Mouse (Mus musculus): ENCODE data around the gene Ncapg. TPM values are rescaled to one million over a fixed set of nuclear protein-coding genes. Genes with fewer than 3 reads are reported as not detected.
"Not testable (repeated sequence)": the region's sequence is repeated elsewhere in the genome, so short reads cannot be mapped to it uniquely, and the experiment has no call there.

The Ncapg gene
- total RNA-seq (2015; ENCODE audit: low replicate concordance): 28.8 and 46.0 TPM in 2 replicates
- 49.6 and 56.6 TPM in 2 replicates for total RNA-seq (2017; ENCODE audit: low replicate concordance)

GRCm38 (mm10) chr5:45669598-45670279 is at the start of gene Ncapg:
Gene Ncapg (plus strand): TSS chr5:45669919.
- peak; percentile 98 for ATAC-seq (replicated peaks; ENCODE audit: low FRiP score, poor library complexity, severe bottlenecking)

GRCm38 (mm10) chr5:45621511-45621910 is 48.2 kb upstream of the Ncapg start:
- no peak for ATAC-seq (replicated peaks; ENCODE audit: low FRiP score, poor library complexity, severe bottlenecking)

GRCm38 (mm10) chr5:45627771-45628170 is 41.9 kb upstream of the Ncapg start:
- ATAC-seq (replicated peaks; ENCODE audit: low FRiP score, poor library complexity, severe bottlenecking): no peak

- ATAC-seq (replicated peaks; ENCODE audit: low FRiP score, poor library complexity, severe bottlenecking): no peak
These were observed 40.2 kb upstream of the Ncapg start for GRCm38 (mm10) chr5:45629470-45629869.

- ATAC-seq (replicated peaks; ENCODE audit: low FRiP score, poor library complexity, severe bottlenecking): no peak
These were observed 31.3 kb upstream of the Ncapg start for GRCm38 (mm10) chr5:45638378-45638777.

- ATAC-seq (replicated peaks; ENCODE audit: low FRiP score, poor library complexity, severe bottlenecking): no peak
These were observed 30.7 kb upstream of the Ncapg start, which contains the start of gene Fam184b for GRCm38 (mm10) chr5:45638806-45639714. Gene Fam184b (minus strand): TSS chr5:45639614.

GRCm38 (mm10) chr5:45639715-45640092 is 30.0 kb upstream of the Ncapg start:
- no peak for ATAC-seq (replicated peaks; ENCODE audit: low FRiP score, poor library complexity, severe bottlenecking)

- ATAC-seq (replicated peaks; ENCODE audit: low FRiP score, poor library complexity, severe bottlenecking): no peak
These were observed 18.6 kb upstream of the Ncapg start for GRCm38 (mm10) chr5:45651026-45651703.

GRCm38 (mm10) chr5:45658406-45658805 is 11.3 kb upstream of the Ncapg start:
- not testable (repeated sequence) for ATAC-seq (replicated peaks; ENCODE audit: low FRiP score, poor library complexity, severe bottlenecking)

- ATAC-seq (replicated peaks; ENCODE audit: low FRiP score, poor library complexity, severe bottlenecking): no peak
These were observed 1.4 kb upstream of the Ncapg start for GRCm38 (mm10) chr5:45668324-45668723.

GRCm38 (mm10) chr5:45668831-45669230 is 888 bp upstream of the Ncapg start:
- 0 out of 2 replicates have a peak, but pooled peaks have one; percentile 16 for ATAC-seq (replicated peaks; ENCODE audit: low FRiP score, poor library complexity, severe bottlenecking)

GRCm38 (mm10) chr5:45669234-45669597 is 503 bp upstream of the Ncapg start:
- peak; percentile 54 for ATAC-seq (replicated peaks; ENCODE audit: low FRiP score, poor library complexity, severe bottlenecking)

GRCm38 (mm10) chr5:45670280-45670670 is 556 bp downstream of the Ncapg start:
- peak; percentile 6; the same call in 1 of the 2 replicates for ATAC-seq (replicated peaks; ENCODE audit: low FRiP score, poor library complexity, severe bottlenecking)

GRCm38 (mm10) chr5:45670894-45671494 is 1.3 kb downstream of the Ncapg start:
- no peak for ATAC-seq (replicated peaks; ENCODE audit: low FRiP score, poor library complexity, severe bottlenecking)

GRCm38 (mm10) chr5:45675032-45675431 is 5.3 kb downstream of the Ncapg start:
- no peak for ATAC-seq (replicated peaks; ENCODE audit: low FRiP score, poor library complexity, severe bottlenecking)

GRCm38 (mm10) chr5:45677639-45678038 is 7.9 kb downstream of the Ncapg start:
- ATAC-seq (replicated peaks; ENCODE audit: low FRiP score, poor library complexity, severe bottlenecking): no peak

GRCm38 (mm10) chr5:45679955-45680354 is 10.2 kb downstream of the Ncapg start:
- no peak for ATAC-seq (replicated peaks; ENCODE audit: low FRiP score, poor library complexity, severe bottlenecking)

GRCm38 (mm10) chr5:45683388-45683787 is 13.7 kb downstream of the Ncapg start:
- ATAC-seq (replicated peaks; ENCODE audit: low FRiP score, poor library complexity, severe bottlenecking): no peak

GRCm38 (mm10) chr5:45685243-45685642 is 15.5 kb downstream of the Ncapg start:
- no peak for ATAC-seq (replicated peaks; ENCODE audit: low FRiP score, poor library complexity, severe bottlenecking)

GRCm38 (mm10) chr5:45686223-45686622 is 16.5 kb downstream of the Ncapg start:
- no peak for ATAC-seq (replicated peaks; ENCODE audit: low FRiP score, poor library complexity, severe bottlenecking)

Data from erythroblast, adult 5-6 weeks (primary cell).